Mouse (Mus musculus): ENCODE measurements around the gene Zfp831.

The Zfp831 gene

GRCm38 (mm10) chr2:174644975-174645374 lies 1.6 kb downstream of the Zfp831 start:
- DNase-seq (ENCODE audit: low read depth, low spot score), result no peak

GRCm38 (mm10) chr2:174652864-174653263 lies 9.5 kb downstream of the Zfp831 start:
- no peak for DNase-seq (ENCODE audit: low read depth, low spot score)

DNA sequence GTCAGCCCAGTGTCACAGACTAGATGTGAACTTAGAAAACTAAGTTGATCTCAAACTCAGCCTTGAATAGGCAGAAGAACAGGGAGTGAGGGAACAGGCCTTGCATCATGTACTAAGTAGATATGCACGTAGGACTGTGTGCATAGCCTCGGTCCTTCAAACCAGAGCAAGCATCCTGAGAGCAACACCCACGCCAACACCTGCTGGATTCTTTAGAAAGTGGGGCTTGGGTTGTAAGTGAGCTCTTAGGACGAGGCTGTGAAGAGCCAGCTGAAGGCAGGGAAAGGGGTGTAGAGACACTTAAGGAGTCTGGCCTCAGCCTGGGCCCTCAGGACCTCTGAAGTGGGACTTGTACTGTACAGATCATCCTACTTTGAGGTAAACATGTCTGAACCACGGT lies 12.0 kb downstream of the Zfp831 start:
- DNase-seq (ENCODE audit: low read depth, low spot score), result no peak

GRCm38 (mm10) chr2:174658229-174658844 lies 15.0 kb downstream of the Zfp831 start:
- no peak for DNase-seq (ENCODE audit: low read depth, low spot score)

DNA sequence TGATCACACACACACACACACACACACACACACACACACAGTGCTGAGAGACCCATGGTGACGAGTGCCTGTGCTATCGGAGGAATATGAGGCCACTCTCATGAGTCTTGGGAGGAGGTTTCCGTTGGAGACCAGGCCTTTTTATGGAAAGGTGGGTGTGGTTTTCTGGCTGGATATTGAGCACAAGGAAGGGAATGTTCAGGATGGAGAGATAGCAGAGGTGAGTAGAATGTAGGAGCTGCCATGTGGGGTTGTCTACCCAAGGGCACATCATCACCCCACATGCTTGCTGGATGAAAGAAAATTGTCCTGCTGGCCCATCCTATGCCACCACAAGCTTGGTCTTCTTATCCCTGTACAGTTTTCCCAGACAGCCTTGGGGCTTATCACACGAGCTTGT lies 16.5 kb downstream of the Zfp831 start:
- DNase-seq (ENCODE audit: low read depth, low spot score), result no peak

DNA sequence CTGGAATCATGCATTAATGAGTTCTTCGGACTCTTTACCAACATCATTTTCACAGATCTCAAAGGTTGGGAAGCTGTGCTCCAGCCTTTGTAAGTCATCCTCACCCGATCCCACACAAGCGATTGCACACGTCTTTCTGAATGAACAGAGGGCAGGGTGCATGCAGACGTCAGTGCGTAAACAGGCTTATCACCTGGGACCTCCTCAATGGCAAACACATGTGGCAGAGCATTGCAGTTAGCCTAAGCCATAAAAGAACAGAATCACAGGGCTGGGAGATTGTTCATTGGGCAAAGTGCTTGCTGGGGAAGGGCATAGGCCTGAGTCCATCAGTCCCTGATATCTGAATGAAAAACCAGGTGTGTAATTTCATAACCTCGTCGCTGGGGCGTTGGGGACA lies 17.0 kb downstream of the Zfp831 start:
- DNase-seq (ENCODE audit: low read depth, low spot score), result no peak

GRCm38 (mm10) chr2:174661436-174662171 lies 18.3 kb downstream of the Zfp831 start:
- no peak for DNase-seq (ENCODE audit: low read depth, low spot score)

GRCm38 (mm10) chr2:174662593-174662992 lies 19.3 kb downstream of the Zfp831 start:
- no peak for DNase-seq (ENCODE audit: low read depth, low spot score)

DNA sequence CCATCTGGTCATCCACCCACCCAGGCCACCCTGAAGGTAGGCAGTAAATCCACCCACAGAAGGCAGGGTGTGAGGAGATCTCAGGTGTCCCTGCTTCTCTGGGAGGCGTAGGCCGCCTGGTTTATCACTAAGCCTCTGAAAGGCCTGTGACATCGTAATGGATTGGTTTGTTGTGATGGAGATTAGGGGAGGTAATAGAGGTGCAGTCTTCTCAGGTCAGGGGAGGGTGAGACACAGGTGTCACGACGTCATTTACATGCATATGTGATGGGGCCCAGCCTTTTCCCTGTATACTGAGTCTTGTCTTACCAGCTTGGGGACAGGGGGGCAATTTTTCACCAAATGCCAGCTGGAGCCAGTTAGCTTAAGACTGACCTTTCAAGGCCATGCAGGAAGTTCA lies 22.1 kb downstream of the Zfp831 start:
- DNase-seq (ENCODE audit: low read depth, low spot score), result no peak

DNA sequence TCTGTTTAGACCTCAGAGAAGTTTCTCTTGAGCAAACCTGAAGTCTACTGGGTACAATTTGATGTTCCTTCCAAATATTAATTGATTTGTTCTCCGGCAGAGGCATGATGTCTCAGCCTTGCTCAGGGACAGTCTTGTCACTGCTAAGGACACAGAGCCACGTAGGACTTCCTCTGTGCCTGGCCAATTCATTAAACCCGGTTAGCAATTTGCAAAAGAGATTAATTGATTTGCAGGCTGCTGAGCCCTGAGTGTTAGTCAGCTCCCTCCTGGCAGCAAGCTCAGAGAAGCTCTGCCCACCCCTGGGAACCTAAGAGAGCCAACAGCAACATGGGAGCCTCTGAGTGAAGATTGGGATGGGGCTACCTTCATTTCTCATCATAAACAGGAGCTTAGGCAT lies 25.5 kb downstream of the Zfp831 start:
- no peak for DNase-seq (ENCODE audit: low read depth, low spot score)

DNA sequence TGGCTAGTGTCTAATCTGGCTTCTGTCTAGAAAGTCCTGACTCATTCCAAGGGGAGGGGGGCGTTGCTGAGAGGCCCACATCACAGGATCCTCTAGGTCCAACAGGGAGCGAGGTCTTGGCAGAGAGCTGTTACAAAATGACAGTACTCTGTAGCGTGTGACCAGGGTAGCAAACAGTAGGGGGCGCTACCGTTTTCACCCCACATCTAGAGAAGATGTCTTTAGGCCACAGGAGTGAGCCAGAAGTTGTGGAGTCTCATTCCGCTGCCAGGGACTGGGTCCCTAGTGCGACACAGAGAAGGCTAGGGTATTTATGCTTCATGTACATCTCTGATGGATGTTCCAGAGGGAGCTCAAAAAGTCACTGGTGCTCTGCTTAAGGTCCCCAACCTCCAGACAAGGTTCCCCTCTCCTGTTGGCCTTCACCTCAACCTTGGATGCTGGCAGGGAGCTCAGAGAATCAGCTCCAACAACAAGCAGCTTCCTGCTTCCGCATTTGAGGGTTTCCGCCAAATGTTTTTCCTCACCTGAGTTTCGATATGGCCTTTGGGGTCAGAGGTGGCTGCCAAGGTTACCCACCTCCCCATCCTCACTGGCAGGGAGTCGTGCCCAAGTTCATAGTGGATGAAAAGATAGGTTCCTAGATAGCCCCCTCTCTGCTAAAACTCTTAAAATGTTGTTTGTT lies 29.3 kb downstream of the Zfp831 start:
- DNase-seq (ENCODE audit: low read depth, low spot score), result no peak

- peak; percentile 27 for DNase-seq (ENCODE audit: low read depth, low spot score)
These were observed 30.4 kb downstream of the Zfp831 start for GRCm38 (mm10) chr2:174673592-174674286.

DNA sequence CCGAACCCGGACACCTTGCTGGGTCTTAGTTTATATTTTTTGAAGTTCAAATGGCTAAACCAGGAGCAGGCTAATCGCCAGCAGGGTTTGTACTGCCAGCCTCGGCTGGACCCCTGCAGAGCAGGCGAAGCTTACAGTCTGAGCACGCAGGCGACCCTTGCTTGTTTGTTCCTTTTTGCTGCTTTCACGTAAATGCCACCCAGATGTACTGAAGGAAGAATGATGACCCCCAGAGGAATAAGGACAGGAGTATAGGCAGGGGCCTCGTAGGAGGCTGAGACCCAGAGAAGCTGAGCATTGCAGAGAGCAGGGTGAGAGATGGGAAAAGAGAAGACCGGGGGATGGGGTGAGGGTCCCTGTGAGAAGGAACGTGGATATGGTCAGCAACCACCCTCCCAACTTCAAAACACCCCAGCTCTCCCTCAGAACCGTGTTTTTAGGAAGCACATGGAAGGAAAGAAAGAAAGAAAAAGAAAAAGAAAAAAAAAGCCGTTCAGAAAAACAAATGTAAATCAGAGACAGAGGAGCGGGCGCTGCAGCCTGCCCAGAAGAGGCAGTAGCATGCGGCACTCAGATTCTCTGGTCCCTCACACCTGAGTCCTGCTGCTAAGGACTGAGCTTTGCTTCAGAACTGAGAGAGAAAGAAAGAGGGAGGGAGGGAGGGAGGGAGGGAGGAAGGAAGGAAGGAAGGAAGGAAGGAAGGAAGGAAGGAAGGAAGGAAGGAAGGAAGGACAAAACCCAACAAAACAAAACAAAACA lies 31.1 kb downstream of the Zfp831 start:
- DNase-seq (ENCODE audit: low read depth, low spot score), result no peak

GRCm38 (mm10) chr2:174675642-174676041 lies 32.3 kb downstream of the Zfp831 start:
- peak; percentile 29 for DNase-seq (ENCODE audit: low read depth, low spot score)

DNA sequence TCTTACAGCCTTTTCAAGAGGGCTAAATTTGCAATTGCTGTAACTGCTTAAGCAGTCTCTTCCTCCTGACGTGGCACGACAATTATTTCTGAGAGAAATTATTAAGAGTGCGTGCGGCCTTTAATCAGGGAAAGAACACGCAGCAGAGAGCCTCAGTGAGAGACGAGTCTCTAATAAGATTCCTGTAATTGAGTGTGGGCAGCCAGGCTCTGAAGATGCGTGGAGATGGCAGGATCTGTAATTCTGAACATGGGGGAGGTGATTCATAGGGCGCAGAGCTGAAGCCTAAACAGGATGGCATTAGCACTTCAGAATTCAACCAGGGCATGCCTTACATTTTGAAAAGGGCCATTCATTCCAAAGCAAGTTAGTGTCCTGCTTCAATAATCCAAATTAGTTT lies 58.0 kb downstream of the Zfp831 start:
- DNase-seq (ENCODE audit: low read depth, low spot score), result no peak

GRCm38 (mm10) chr2:174707101-174707500 lies 63.8 kb downstream of the Zfp831 start:
- DNase-seq (ENCODE audit: low read depth, low spot score), result no peak

DNA sequence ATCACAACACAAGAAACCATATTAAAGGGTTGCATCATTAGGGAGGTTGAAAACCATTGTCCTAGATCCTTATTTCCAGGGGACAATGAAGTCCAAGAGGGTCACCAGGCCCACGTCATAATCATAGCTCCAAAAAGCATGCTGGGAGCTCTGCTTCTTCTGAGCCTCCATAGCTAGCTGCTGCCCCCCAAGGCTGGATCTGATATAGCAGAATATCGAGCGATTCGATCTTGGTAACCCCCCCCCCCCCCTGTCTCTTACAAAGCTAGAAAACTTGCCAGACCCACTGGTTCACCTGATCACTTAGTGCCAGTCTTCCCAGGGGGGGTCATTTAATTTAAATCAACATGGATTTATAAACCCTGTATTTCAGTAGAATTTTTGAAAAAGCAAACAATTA lies 65.3 kb downstream of the Zfp831 start:
- no peak for DNase-seq (ENCODE audit: low read depth, low spot score)

- no peak for DNase-seq (ENCODE audit: low read depth, low spot score)
These were observed 66.9 kb downstream of the Zfp831 start for GRCm38 (mm10) chr2:174710185-174710584.

DNA sequence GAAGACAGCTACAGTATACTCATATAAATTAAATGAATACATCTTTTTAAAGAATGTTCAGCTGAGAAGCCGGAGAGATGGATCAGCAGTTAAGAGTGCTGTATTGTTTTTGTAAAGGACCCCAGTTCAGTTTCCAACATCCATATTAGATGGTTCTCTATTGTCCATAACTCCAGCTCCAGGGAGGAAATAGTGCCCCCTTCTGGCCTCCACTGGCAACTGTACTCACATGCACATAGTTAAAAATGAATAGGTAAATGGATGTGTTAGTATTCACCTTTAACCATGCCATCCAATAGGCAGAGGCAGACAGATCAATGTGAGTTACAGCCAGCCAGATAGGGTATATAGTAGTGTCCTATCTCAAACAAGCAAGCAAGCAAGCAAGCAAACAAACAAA lies 68.7 kb downstream of the Zfp831 start:
- DNase-seq (ENCODE audit: low read depth, low spot score), result no peak

DNA sequence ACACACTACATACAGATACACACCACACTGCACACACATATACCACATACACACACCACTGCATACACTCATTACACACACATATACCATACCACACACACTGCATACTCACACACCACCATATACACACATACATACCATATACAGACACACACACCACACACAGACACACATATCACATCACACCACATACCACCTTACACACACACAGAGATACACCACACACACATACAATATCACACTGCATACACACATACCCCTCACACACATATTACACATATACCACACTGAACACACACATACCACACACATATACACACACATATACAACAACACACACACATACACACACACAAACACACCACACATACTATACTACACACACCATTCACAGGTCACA lies 72.6 kb downstream of the Zfp831 start:
- no peak for DNase-seq (ENCODE audit: low read depth, low spot score)

- DNase-seq (ENCODE audit: low read depth, low spot score), result no peak
These were observed 74.5 kb downstream of the Zfp831 start for GRCm38 (mm10) chr2:174717857-174718256.
